Mouse (Mus musculus): Measurements from ENCODE around the gene Ttll9. TPM values are rescaled to one million over a fixed set of nuclear protein-coding genes. Genes with fewer than 3 reads are reported as not detected.
A peak's percentile ranks its signal among the peaks of the same experiment; 100 is the strongest.

Gene Ttll9
- polyA plus RNA-seq, 1 experiment from 2014 or later = 0.09 TPM

- no peak overlapping the region for H3K9ac ChIP-seq (ENCODE audit: low read depth, low read length)
- no peaks in the 10 kb centered on the region for H3K9me3 ChIP-seq (replicated peaks; ENCODE audit: control insufficient read depth, low read length)
- WGBS (ENCODE audit: insufficient replicate concordance) = 45% methylated on average over 8 of the region's 8 CpGs
- H3K4me2 ChIP-seq (ENCODE audit: low read depth, low read length) = no peak overlapping the region
- H3K27ac ChIP-seq (ENCODE audit: low read length) = no peak overlapping the region
- no peaks in the 10 kb centered on the region for H3K36me3 ChIP-seq (ENCODE audit: control insufficient read depth, insufficient read depth)
- peaks cover 3% of the 10 kb centered on the region; the same call in 1 of the 2 replicates for H3K27me3 ChIP-seq (ENCODE audit: control insufficient read depth, insufficient read depth, low read depth, low read length)
- no peak overlapping the region; the same call in 1 of the 2 replicates for H3K4me3 ChIP-seq (ENCODE audit: low read depth, low read length)
- peaks cover 8% of the 10 kb centered on the region for H3K4me1 ChIP-seq (ENCODE audit: control insufficient read depth, low read depth, low read length)
- ATAC-seq (ENCODE audit: low read depth) = no peak
Observed at GRCm38 (mm10) chr2:153015804-153016203, 53.5 kb downstream of the Ttll9 start.

GRCm38 (mm10) chr2:153016786-153017185 is 54.5 kb downstream of the Ttll9 start:
- Histone ChIP-seq H3K9me3 (replicated peaks; ENCODE audit: control insufficient read depth, low read length) (no peaks in the 10 kb centered on the region), H3K27ac (ENCODE audit: low read length) (no peak overlapping the region), H3K27me3 (ENCODE audit: control insufficient read depth, insufficient read depth, low read depth, low read length) (peaks cover 3% of the 10 kb centered on the region; the same call in 1 of the 2 replicates), H3K4me2 (ENCODE audit: low read depth, low read length) (no peak overlapping the region), H3K4me3 (ENCODE audit: low read depth, low read length) (no peak overlapping the region), H3K4me1 (ENCODE audit: control insufficient read depth, low read depth, low read length) (peaks cover 8% of the 10 kb centered on the region), H3K36me3 (ENCODE audit: control insufficient read depth, insufficient read depth) (no peaks in the 10 kb centered on the region), H3K9ac (ENCODE audit: low read depth, low read length) (no peak overlapping the region)
- WGBS (ENCODE audit: insufficient replicate concordance) = 30% methylated on average over 5 of the region's 5 CpGs
- no peak for ATAC-seq (ENCODE audit: low read depth)

- no peak for ATAC-seq (ENCODE audit: low read depth)
- H3K36me3 ChIP-seq (ENCODE audit: control insufficient read depth, insufficient read depth) = no peaks in the 10 kb centered on the region
- H3K4me2 ChIP-seq (ENCODE audit: low read depth, low read length) = no peak overlapping the region
- H3K4me3 ChIP-seq (ENCODE audit: low read depth, low read length) = no peak overlapping the region
- H3K27me3 ChIP-seq (ENCODE audit: control insufficient read depth, insufficient read depth, low read depth, low read length) = peaks cover 3% of the 10 kb centered on the region; the same call in 1 of the 2 replicates
- no peaks in the 10 kb centered on the region for H3K9me3 ChIP-seq (replicated peaks; ENCODE audit: control insufficient read depth, low read length)
- no peak overlapping the region for H3K9ac ChIP-seq (ENCODE audit: low read depth, low read length)
- H3K4me1 ChIP-seq (ENCODE audit: control insufficient read depth, low read depth, low read length) = peaks cover 3% of the 10 kb centered on the region
- H3K27ac ChIP-seq (ENCODE audit: low read length) = no peak overlapping the region
- 58% methylated on average over 3 of the region's 3 CpGs for WGBS (ENCODE audit: insufficient replicate concordance)
Observed at GRCm38 (mm10) chr2:153019355-153019754, 57.1 kb downstream of the Ttll9 start.

- no peaks in the 10 kb centered on the region for H3K36me3 ChIP-seq (ENCODE audit: control insufficient read depth, insufficient read depth)
- WGBS (ENCODE audit: insufficient replicate concordance) = 52% methylated on average over 3 of the region's 3 CpGs
- H3K4me2 ChIP-seq (ENCODE audit: low read depth, low read length) = no peak overlapping the region
- H3K9me3 ChIP-seq (replicated peaks; ENCODE audit: control insufficient read depth, low read length) = no peaks in the 10 kb centered on the region
- peaks cover 3% of the 10 kb centered on the region; the same call in 1 of the 2 replicates for H3K27me3 ChIP-seq (ENCODE audit: control insufficient read depth, insufficient read depth, low read depth, low read length)
- H3K4me3 ChIP-seq (ENCODE audit: low read depth, low read length) = no peak overlapping the region
- no peak overlapping the region for H3K27ac ChIP-seq (ENCODE audit: low read length)
- no peaks in the 10 kb centered on the region for H3K4me1 ChIP-seq (ENCODE audit: control insufficient read depth, low read depth, low read length)
- ATAC-seq (ENCODE audit: low read depth) = no peak
- H3K9ac ChIP-seq (ENCODE audit: low read depth, low read length) = no peak overlapping the region
Observed at GRCm38 (mm10) chr2:153021163-153021562, 58.9 kb downstream of the Ttll9 start.

- ATAC-seq (ENCODE audit: low read depth) = no peak
- 35% methylated on average over 4 of the region's 4 CpGs for WGBS (ENCODE audit: insufficient replicate concordance)
- no peak overlapping the region for H3K27ac ChIP-seq (ENCODE audit: low read length)
Observed at GRCm38 (mm10) chr2:153022855-153023254, 60.6 kb downstream of the Ttll9 start.

GRCm38 (mm10) chr2:153026052-153026451 is 63.8 kb downstream of the Ttll9 start:
- no peak for ATAC-seq (ENCODE audit: low read depth)
- Histone ChIP-seq H3K4me3 (ENCODE audit: low read depth, low read length) (no peak overlapping the region), H3K27me3 (ENCODE audit: control insufficient read depth, insufficient read depth, low read depth, low read length) (peaks cover 17% of the 10 kb centered on the region), H3K27ac (ENCODE audit: low read length) (no peak overlapping the region), H3K9ac (ENCODE audit: low read depth, low read length) (no peak overlapping the region), H3K36me3 (ENCODE audit: control insufficient read depth, insufficient read depth) (no peaks in the 10 kb centered on the region), H3K4me2 (ENCODE audit: low read depth, low read length) (no peak overlapping the region), H3K9me3 (replicated peaks; ENCODE audit: control insufficient read depth, low read length) (no peaks in the 10 kb centered on the region), H3K4me1 (ENCODE audit: control insufficient read depth, low read depth, low read length) (no peaks in the 10 kb centered on the region)
- WGBS (ENCODE audit: insufficient replicate concordance) = 48% methylated on average over 7 of the region's 7 CpGs

More at GRCm38 (mm10) chr2:153022855-153023254, 60.6 kb downstream of the Ttll9 start:
- H3K9me3 ChIP-seq (replicated peaks; ENCODE audit: control insufficient read depth, low read length) = no peaks in the 10 kb centered on the region
- no peak overlapping the region for H3K4me3 ChIP-seq (ENCODE audit: low read depth, low read length)
- no peak overlapping the region for H3K9ac ChIP-seq (ENCODE audit: low read depth, low read length)
- H3K36me3 ChIP-seq (ENCODE audit: control insufficient read depth, insufficient read depth) = no peaks in the 10 kb centered on the region
- H3K4me1 ChIP-seq (ENCODE audit: control insufficient read depth, low read depth, low read length) = no peaks in the 10 kb centered on the region
- no peaks in the 10 kb centered on the region; the same call in 1 of the 2 replicates for H3K27me3 ChIP-seq (ENCODE audit: control insufficient read depth, insufficient read depth, low read depth, low read length)
- H3K4me2 ChIP-seq (ENCODE audit: low read depth, low read length) = no peak overlapping the region

- no peaks in the 10 kb centered on the region for H3K36me3 ChIP-seq (ENCODE audit: control insufficient read depth, insufficient read depth)
- H3K27me3 ChIP-seq (ENCODE audit: control insufficient read depth, insufficient read depth, low read depth, low read length) = peaks cover 32% of the 10 kb centered on the region
- H3K9ac ChIP-seq (ENCODE audit: low read depth, low read length) = no peak overlapping the region
- WGBS (ENCODE audit: insufficient replicate concordance) = 46% methylated on average over 4 of the region's 4 CpGs
- H3K4me3 ChIP-seq (ENCODE audit: low read depth, low read length) = no peak overlapping the region
- no peak overlapping the region for H3K4me2 ChIP-seq (ENCODE audit: low read depth, low read length)
- H3K27ac ChIP-seq (ENCODE audit: low read length) = no peak overlapping the region
- H3K4me1 ChIP-seq (ENCODE audit: control insufficient read depth, low read depth, low read length) = peaks cover 3% of the 10 kb centered on the region; the same call in 1 of the 2 replicates
- H3K9me3 ChIP-seq (replicated peaks; ENCODE audit: control insufficient read depth, low read length) = no peaks in the 10 kb centered on the region
- ATAC-seq (ENCODE audit: low read depth) = no peak
Observed at GRCm38 (mm10) chr2:153027501-153027900, 65.2 kb downstream of the Ttll9 start.

GRCm38 (mm10) chr2:153030422-153030821 is 68.1 kb downstream of the Ttll9 start:
- Histone ChIP-seq H3K27me3 (ENCODE audit: control insufficient read depth, insufficient read depth, low read depth, low read length) (peaks cover 45% of the 10 kb centered on the region), H3K36me3 (ENCODE audit: control insufficient read depth, insufficient read depth) (no peaks in the 10 kb centered on the region), H3K4me2 (ENCODE audit: low read depth, low read length) (no peak overlapping the region), H3K4me3 (ENCODE audit: low read depth, low read length) (no peak overlapping the region), H3K9me3 (replicated peaks; ENCODE audit: control insufficient read depth, low read length) (no peaks in the 10 kb centered on the region), H3K27ac (ENCODE audit: low read length) (no peak overlapping the region), H3K4me1 (ENCODE audit: control insufficient read depth, low read depth, low read length) (peaks cover 3% of the 10 kb centered on the region; the same call in 1 of the 2 replicates), H3K9ac (ENCODE audit: low read depth, low read length) (no peak overlapping the region)
- ATAC-seq (ENCODE audit: low read depth) = no peak
- WGBS (ENCODE audit: insufficient replicate concordance) = 7% methylated on average over 4 of the region's 4 CpGs

- H3K27ac ChIP-seq (ENCODE audit: low read length) = no peak within 1 kb of the TSS
- no peak for ATAC-seq (ENCODE audit: low read depth)
- WGBS (ENCODE audit: insufficient replicate concordance) = 4% methylated on average over 38 of the region's 54 CpGs
- peak within 1 kb of the TSS; percentile 34 for H3K4me3 ChIP-seq (ENCODE audit: low read depth, low read length)
- H3K4me1 ChIP-seq (ENCODE audit: control insufficient read depth, low read depth, low read length) = peaks cover 3% of the 10 kb centered on the region; the same call in 1 of the 2 replicates
- H3K9ac ChIP-seq (ENCODE audit: low read depth, low read length) = no peak within 1 kb of the TSS
- peaks cover 45% of the 10 kb centered on the region for H3K27me3 ChIP-seq (ENCODE audit: control insufficient read depth, insufficient read depth, low read depth, low read length)
- H3K9me3 ChIP-seq (replicated peaks; ENCODE audit: control insufficient read depth, low read length) = no peaks in the 10 kb centered on the region
- H3K4me2 ChIP-seq (ENCODE audit: low read depth, low read length) = peak within 1 kb of the TSS; percentile 53
- no peaks in the 10 kb centered on the region for H3K36me3 ChIP-seq (ENCODE audit: control insufficient read depth, insufficient read depth)
Observed at GRCm38 (mm10) chr2:153031126-153032082, 69.1 kb downstream of the Ttll9 start, which contains the start of gene Xkr7. Gene Xkr7 (plus strand): TSS chr2:153031852.
